Mouse (Mus musculus): ENCODE results near the gene Fgfr2.
A peak's percentile ranks its signal among the peaks of the same experiment; 100 is the strongest.

The Fgfr2 gene

DNA sequence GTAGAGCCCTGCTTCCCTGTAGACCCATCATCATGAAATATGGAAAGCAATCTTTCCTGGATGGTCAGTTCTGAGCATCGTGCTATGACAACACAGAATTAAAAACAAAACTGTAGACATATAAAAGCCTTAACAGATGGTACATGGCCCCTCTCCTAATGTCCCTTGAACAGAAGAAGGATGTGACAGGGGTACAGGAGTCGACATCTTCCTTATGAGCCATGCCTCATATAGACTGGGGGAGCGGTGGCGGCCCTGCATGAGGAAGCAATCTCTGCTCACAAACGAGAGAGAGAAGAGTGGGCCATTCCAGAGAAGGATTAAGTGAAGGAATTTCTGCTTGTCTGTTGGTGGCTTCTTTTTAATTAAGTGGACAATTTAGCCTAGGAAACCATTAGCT lies 864.9 kb downstream of the Fgfr2 start:
- DNase-seq (ENCODE audit: low read depth): no peak

DNA sequence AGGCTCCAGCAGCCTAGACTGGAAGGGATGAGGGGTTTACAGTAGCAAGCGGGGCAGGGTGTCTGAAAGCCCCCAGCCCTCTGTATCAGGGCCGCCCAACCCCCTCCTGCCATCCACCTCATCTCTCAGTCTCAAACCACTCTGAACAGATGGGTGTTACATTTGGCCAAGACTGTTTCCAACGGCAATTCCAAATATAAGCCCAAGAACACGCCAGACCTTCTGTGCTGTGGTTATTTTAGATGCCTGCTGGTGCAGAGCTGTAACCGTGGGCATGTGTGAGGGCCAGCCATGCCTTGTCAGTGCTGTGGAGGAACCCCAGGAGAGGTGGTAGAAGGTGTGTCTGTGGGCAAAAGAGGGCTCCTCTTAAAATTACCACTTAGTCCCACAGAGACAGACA lies 869.6 kb downstream of the Fgfr2 start:
- DNase-seq (ENCODE audit: low read depth): no peak

DNA sequence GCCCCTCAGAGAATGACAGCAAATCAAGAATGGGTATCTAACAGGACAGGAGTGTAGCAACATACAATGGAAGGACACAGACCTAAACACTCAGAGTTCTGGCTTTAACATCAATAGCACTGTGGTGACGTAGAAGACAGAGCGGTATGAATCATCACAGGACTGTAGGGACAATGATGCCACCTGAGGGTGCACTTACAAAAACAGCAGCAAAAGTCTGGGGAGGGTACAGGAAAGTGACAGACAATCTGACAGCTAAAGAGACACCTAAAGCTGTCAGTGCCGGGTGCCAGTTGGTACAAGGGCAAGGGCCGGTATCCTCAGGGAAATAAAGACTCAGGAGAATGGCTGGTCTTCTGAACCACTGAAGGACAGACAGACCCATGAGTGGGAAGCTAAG lies 870.1 kb downstream of the Fgfr2 start:
- DNase-seq (ENCODE audit: low read depth): no peak

DNA sequence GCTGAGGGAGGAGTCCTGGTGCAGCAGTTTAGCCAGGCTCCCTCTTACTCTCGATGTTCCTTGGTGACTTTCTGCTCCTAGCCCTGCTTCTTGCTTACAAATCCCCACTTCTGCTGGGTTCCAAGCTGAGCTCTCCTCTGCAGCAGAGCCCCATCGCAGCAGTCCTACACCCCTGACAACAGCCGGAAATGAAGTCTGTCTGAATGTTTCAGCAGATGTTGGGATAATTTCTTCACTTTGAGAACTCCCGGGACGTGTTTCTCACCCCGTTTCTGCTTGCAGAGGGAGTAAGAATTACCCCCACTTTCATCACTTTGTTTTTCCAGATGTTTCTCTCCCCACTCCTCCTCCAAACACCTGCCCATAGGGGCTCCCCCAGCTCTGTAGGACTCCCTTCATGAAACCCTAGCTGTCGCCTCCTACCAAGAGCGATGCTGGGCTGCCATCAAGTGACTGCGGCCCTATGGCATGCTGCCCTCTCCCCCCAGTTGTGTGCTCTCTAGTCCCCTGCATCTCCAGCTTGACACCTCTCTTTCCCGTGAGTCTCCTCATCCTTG lies 873.5 kb downstream of the Fgfr2 start:
- no peak for DNase-seq (ENCODE audit: low read depth)

DNA sequence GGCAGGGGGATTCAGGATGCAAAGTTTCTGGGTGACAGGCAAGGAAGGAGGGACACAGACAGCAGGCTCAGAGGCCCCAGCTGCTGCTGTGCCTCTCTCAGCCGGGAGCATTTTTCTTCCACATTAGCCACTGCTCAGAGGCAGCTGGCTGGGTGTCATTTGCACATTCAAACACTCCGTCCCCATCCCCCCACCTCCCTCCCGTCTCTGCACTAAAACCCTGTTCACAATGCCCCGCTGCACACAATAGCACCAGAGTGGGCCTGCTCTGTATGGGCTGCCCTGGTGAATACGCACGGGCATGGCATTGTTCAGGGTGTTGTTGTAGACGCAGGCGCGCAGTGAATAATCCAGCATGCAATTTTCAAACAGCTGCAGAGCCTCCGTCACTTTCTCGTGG lies 875.6 kb downstream of the Fgfr2 start:
- no peak for DNase-seq (ENCODE audit: low read depth)

DNA sequence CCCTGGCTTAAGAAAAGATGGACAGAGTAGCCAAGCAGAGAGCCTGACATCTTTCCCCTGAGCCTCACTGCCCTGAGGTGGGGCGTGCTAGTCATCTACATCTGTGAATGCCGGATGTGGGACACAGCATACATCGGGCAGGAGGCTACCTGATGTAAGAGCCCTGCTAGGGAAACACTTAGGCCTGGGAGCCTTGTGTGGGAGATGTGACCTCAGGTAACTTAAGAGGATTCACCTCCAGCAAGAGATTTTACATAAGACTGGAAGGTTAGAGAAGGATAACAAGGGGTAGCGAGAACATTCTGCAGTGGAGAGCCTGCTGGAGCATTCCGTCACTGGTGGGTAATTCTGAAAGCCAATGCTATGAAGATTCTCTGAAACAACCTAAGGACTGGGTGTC lies 876.1 kb downstream of the Fgfr2 start:
- no peak for DNase-seq (ENCODE audit: low read depth)

DNA sequence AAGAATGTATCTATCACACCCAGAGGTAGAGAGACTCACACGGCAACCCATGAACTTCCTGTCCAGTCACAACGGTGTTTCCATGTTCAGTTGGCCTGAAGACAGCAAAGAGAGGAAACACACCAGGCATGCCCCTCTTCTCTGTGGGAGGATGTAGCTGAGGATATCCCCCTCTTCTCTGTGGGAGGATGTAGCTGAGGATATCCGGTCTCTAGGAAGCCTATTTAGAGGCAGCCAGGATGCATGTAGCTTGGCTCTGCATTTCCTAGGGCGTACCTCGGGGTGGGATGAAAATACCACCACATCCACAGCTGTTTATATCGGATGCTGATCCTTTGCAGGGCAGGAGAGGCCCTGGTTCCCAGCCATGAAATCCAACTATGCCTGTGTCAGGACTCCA lies 877.4 kb downstream of the Fgfr2 start:
- DNase-seq (ENCODE audit: low read depth): no peak

DNA sequence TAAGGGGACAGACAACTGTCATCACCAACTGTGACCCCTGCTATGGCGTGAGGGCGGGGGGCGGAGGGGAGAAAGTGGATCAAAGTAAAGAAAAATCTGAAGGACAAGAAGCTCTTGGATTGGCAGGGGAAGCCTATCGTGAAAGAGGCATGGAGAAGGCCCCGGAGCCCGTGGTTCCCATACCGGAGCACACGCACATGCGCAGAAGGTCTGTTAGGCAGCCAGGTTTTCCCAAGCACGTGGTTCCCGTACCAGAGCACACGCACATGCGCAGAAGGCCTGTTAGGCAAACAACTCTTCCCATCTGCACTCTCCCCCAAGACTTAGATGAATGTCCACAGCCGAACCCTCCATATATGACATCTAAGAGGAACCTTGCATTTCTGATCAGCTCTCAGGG lies 878.5 kb downstream of the Fgfr2 start:
- DNase-seq (ENCODE audit: low read depth): no peak

DNA sequence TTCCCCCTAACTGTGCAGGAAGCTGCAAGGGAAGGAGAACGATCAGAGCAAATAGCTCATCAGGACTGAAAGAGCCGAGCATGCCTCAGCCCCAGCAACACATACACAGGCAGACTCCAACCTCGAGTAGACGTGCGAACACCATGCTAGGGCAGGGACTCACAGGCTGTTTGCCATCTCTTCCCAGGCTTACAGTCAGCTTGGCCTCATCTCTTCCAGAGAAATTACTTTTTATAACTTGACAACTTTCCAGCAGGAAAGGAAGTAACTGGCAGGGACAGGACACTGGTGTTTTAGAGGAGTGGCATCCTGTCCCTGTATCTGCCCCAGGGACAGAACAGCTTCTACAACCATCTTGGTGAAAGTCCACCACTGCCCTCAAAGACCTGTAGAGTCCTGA lies 879.9 kb downstream of the Fgfr2 start:
- DNase-seq (ENCODE audit: low read depth): no peak

DNA sequence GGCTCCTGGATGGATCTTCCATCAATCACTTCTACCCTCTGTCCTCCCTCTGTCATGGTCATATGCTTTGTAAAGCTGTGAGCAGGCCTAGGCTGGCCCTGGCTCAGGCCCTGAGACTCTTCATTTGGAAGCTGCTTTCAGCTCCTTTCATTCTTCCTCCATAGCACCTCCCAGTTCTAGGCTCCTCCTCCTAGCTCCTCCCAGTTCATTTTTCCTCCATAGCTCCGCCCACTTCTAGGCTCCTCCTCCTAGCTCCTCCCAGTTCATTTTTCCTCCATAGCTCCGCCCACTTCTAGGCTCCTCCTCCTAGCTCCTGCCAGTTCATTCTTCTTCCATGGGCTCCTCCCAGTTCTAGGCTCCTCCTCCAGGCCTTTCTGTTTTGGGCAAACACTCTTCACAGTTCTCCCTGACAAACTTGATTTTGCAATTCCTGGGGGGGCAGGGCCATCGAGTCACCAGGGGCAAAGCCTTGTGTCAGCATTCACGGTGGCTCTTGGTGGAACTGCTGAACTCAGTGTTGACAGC lies 880.5 kb downstream of the Fgfr2 start:
- DNase-seq (ENCODE audit: low read depth): peak; percentile 16

DNA sequence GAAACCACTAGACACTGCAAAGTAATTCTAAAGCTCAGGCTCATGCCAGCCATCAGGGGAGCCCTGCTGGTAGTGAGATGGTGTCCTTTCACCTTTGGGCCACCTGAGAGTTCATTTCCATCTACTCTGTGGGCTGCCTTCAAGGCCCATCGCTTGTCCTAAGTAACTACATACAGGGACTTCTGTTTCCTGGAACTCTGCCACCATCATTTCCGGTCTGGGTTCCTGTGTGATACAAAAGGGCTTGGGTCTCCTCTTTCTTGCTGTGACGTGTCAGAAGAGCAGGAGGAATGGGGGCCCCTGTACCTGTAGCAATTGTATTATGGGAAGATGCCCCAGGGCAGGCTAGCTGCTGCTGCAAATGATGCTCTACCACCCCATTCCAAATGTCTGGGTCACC lies 884.2 kb downstream of the Fgfr2 start:
- DNase-seq (ENCODE audit: low read depth): no peak

DNA sequence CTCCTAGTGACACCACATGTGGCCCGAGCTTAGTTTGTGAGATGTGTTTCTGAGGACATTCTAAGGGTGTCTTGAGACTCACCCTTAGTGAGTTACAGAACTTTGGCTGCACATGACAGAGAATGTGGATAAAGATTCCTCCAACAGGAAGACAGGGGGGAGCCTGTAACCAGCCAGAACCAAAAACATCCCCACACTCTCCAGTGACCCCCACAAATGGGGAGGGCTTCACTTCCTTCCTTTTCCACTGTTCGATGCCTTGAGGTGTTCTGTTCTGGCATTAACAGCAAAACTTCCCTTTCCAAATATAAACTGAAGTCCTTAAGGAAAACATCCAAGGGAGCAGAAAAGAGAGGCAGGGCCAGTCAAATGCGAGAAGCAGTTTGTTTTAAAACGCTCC lies 886.0 kb downstream of the Fgfr2 start:
- DNase-seq (ENCODE audit: low read depth): no peak

DNA sequence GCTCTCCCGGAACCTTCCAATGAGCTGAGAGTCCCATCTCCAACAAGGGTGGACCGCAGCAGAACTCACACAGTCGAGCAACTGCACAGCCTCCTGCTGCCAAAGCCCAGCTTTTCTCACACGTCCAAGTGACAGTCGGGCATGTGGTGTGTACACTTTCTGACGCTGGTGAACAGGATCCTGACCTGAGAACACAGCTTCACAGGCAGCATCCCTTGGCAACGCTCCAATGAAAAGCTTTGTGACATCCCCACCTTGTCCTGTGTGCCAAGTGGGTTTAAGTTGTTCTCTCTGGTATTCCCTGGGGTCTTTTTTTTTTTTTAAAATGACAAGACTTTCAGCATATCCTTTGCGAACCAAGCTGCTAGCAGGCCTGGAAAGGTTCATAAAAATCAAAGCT lies 886.4 kb downstream of the Fgfr2 start:
- DNase-seq (ENCODE audit: low read depth): no peak

DNA sequence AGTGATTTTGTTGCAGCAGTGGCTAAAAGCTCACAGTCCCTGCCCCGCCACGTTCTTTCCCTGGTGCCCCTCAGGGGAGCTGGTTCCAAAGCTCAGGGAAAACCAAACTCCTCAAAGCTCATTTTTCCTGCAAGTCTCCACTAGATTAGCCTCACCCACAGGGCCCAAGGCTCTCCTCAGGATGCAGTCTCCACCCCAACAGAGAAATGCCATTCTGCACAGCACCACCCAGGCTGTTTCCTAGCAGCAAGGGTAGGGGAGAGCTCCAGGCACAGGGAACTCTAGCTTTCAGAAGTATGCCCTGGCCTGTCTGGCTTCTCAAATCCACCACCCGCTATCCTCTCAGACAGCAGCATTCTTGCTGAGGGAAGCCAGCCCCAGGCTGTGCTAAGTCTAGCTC lies 888.9 kb downstream of the Fgfr2 start:
- DNase-seq (ENCODE audit: low read depth): no peak

DNA sequence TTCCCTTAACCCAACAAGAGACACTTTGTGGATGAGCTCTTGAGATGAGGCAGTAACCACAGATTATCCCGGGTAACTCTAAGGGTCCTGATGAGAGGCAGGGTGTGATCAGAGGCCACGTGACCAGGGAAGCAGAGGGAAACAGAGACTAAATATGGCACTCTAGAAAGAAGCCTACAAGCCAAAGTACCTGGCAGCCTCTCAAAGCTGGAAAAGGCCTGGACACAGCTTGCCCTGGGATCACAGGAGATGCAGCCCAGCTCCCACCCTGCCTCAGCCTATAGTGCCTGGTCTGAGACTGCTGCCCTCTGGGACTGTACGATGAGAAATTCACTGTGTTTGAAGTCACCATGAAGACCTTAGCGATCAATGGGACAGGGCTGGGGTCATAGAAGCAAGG lies 889.4 kb downstream of the Fgfr2 start:
- no peak for DNase-seq (ENCODE audit: low read depth)

DNA sequence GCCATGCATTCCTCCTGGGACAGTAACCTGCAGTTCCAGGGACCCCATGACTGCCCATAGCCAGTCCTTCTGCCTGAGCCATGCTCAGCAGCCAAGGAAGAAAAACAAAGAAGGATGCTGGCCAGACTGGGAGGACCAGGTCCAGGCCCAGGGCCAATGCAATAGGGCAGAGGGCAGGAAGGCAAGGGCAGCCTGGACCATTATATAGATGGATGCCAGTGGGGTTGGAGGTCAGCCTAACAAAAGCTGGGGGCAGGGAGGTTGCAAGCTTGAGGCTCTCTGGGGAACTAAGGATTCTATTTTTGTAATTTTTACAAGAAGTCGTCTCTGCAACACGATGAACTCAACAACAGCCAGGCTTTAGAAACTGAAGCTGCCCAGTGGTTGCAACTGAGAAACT lies 890.2 kb downstream of the Fgfr2 start:
- DNase-seq (ENCODE audit: low read depth): no peak

DNA sequence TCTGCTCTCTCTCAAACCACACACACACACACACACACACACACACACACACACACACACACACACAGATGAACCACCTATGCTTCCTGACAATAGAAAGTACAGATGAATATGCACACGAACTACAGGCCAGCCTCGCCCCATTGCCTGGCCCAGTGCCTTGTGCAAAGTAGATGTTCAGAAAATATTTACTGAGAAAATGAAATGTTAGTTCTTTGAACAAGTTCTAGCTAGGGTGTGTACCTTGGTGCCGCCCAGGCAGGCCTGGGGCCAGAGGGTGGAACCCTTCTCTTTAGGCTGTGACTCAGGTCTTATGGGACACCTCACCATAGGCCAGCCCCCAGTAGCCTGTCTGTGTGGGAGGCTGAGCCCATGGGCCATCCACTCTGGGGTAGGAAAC lies 891.7 kb downstream of the Fgfr2 start:
- DNase-seq (ENCODE audit: low read depth): no peak

DNA sequence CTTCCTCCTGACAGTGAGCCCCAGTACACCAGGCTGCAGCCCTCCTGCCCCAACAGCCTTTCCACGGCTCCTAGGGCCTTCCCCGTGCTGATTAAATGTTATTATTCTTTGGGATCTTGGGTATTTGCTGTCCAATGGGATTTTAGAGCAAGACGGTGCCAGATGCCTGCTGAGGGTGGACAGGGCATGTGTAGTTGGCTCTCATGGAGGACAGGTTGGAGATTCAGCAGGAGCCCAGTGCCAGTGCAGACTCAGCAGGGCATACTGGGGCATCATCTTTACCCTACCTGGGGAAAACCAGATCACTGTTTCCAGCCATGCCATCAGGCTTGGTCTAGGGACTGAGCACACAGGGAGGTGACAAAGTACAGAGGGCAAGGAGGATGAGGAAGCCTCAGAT lies 892.2 kb downstream of the Fgfr2 start:
- DNase-seq (ENCODE audit: low read depth): no peak

DNA sequence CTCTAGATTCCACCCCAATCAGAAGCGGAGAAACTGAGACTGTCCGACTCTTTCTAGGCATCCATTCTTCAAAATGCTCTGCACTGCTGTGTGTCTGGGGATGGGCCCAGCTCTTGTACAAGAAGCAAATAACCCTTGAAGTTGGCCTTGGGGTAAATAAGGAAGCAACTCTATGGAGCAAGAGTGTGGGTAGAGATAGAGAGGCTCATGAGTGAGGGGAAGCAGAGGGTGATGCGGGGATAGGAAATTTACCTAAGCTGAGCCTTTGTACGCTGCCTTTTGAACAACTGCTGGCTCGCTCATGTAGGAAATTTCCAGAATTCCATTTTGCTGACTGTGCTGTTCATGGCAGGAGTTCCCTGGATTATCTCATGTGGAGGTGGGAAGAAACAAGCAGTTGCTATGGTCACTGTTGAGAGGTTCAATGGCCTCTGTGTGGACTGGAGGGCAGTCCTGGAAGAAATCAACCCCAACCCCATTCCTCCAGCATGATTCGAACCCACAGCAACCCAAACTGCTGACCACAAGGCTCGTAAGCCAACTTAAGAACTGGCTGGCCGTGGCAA lies 896.0 kb downstream of the Fgfr2 start:
- no peak for DNase-seq (ENCODE audit: low read depth)

DNA sequence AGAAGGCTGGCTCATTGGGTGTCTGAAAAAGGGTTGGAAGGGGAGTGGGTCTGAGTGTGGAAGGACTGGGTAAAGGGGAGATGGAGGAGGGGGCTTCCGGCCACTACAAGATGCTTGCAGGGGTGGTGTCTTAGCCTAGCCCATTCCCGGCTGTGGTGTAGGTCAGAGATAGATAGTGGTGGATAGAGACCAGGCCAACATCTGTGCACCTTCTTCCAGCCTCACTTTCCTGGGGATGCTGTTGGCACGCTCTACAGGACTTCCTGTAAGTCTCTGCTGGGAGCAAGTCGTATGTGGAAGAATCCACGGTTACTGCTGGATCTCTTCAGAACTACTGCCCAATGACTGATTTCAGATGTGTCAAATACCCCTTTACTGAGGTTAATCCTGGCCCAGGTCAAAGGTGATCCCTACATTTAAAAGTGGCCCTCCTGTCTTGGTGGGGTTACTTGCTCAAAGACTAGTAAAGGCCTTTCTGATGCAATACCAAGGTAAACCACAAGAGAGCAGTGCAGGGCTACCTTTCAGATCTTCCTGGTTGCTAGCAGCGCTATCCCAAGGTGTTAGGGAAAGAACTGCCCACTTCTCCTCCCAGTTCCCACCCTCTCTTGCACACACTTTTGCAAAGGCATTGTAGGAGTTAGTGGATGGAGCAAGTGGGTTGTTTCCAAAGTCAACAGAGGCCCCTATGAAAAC lies 896.6 kb downstream of the Fgfr2 start:
- peak; percentile 87 for DNase-seq (ENCODE audit: low read depth)

DNA sequence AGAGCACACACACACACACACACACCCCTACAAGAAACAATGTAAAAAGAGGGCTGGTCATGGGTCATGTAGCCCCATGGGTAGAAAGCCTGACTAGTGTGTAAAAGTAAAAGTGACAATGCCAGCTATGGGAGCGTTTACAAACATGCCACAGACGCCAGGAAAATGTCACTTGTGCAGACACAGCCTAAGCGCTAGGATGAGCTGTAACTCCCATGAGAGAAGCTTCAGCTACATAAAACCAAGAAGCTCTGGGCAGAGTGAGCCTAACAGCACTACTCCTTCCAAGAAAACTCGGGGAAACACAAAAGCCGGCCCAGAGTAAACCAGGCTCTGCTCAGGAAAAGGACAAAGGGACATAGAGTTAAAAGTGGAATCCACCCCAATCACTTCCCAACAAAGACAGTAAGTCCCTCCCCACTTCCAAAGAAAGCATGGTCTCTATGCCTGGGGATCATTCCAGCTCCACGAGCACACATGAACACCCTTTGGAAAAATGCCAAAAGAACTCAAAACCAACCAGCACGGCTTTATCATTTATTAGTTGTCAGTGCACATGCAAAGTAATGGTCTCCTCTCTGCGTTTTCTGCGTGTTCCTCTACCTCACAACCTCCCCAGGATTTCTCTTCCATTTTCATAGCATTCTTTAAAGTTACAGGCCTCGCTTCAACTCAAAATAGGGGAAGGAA lies 899.6 kb downstream of the Fgfr2 start:
- no peak for DNase-seq (ENCODE audit: low read depth)

DNA sequence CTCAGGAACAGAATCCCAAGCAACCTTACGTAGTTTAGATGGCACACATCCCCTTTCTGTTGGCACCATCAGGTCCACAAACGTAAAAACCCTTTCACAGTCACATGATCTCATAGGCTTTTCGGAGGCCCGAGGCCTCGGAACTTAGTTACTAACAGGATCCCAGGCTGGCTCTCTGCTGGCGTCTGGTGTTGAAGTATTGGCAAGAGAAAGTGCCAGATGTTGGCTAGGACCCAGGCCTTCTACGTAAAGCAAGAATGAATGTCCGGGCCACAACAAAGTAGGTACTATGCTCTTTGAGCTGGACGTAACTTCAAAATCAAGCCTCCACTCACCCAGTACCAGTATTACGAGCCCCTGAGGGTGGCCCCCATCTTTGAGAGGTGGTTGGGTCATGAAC lies 909.1 kb downstream of the Fgfr2 start:
- no peak for DNase-seq (ENCODE audit: low read depth)

DNA sequence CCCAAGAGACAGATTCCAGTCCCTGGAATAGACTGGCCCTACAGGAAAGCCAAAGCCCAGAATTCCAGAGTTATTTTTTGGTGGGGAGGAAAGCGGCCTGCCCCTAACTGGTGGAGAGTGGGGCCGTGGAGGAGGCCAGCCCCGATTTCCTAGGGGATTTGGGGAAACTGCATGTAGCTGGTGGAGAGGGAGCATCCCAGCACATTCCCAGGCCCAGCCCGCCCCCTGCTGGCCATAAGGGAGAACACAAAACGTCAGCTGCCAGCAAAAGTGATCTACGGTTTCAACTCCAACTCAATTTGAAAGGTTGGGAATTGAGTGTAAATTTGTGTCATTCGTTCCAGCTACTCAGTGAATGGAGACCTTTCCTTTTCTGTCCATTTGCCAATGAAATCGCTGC lies 909.7 kb downstream of the Fgfr2 start:
- DNase-seq (ENCODE audit: low read depth): no peak
